ENCODE assay signal across 8 mouse cellular contexts in genomic region chr3:108850506-108850905, GRCm38 (mm10). TPM values are rescaled to one million over a fixed set of nuclear protein-coding genes. Genes with fewer than 3 reads are reported as not detected.
A peak's percentile ranks its signal among the peaks of the same experiment; 100 is the strongest.
DNase-seq lines count a peak whose midpoint lies in the region; ATAC-seq and TF ChIP-seq lines count a peak whose summit lies in the region.

No protein-coding gene starts in this region.

- no peak overlapping the region for H3K9ac ChIP-seq in forebrain, postnatal 0 days
- H3K9ac ChIP-seq in forebrain, embryonic 12.5 days, result no peak overlapping the region
- no peak overlapping the region for H3K9ac ChIP-seq in neural tube, embryonic 13.5 days

- H3K4me1 ChIP-seq in forebrain, postnatal 0 days (ENCODE audit: insufficient read depth), result no peaks in the 10 kb centered on the region
- 0 out of 2 replicates have a peak, but pooled peaks cover 5% of the 10 kb centered on the region for H3K4me1 ChIP-seq in forebrain, embryonic 12.5 days
- peaks cover 14% of the 10 kb centered on the region for H3K4me1 ChIP-seq in neural tube, embryonic 13.5 days (replicated peaks)

- no peak overlapping the region for H3K27ac ChIP-seq in forebrain, postnatal 0 days (ENCODE audit: low read depth, low read length)
- H3K27ac ChIP-seq in forebrain, embryonic 12.5 days, result no peak overlapping the region
- 0 out of 2 replicates have a peak overlapping the region, but pooled peaks have one; percentile 33 for H3K27ac ChIP-seq in neural tube, embryonic 13.5 days (replicated peaks)

- H3K36me3 ChIP-seq in forebrain, postnatal 0 days (ENCODE audit: insufficient read depth), result no peaks in the 10 kb centered on the region
- H3K36me3 ChIP-seq in forebrain, embryonic 12.5 days (replicated peaks), result no peaks in the 10 kb centered on the region
- no peaks in the 10 kb centered on the region for H3K36me3 ChIP-seq in neural tube, embryonic 13.5 days

- peak; percentile 21 for DNase-seq in forebrain, postnatal 0 days
- DNase-seq in neural tube, embryonic 10.5 days (ENCODE audit: extremely low spot score, low spot score), result no peak
- peak; percentile 71 for DNase-seq in brain, adult 2 months (ENCODE audit: low read depth, low spot score)
- no peak for DNase-seq in spleen, adult 18-20 months
- DNase-seq in embryo, embryonic 11 days, result no peak

- H3K9me3 ChIP-seq in forebrain, postnatal 0 days (ENCODE audit: low read length), result no peaks in the 10 kb centered on the region
- H3K9me3 ChIP-seq in forebrain, embryonic 12.5 days, result no peaks in the 10 kb centered on the region
- H3K9me3 ChIP-seq in neural tube, embryonic 13.5 days, result no peaks in the 10 kb centered on the region

- H3K4me3 ChIP-seq in forebrain, postnatal 0 days (ENCODE audit: low read depth, low read length), result no peak overlapping the region
- no peak overlapping the region for H3K4me3 ChIP-seq in forebrain, embryonic 12.5 days (replicated peaks)
- no peak overlapping the region for H3K4me3 ChIP-seq in neural tube, embryonic 13.5 days

- H3K4me2 ChIP-seq in forebrain, postnatal 0 days (ENCODE audit: low read depth), result no peak overlapping the region
- no peak overlapping the region for H3K4me2 ChIP-seq in forebrain, embryonic 12.5 days
- no peak overlapping the region for H3K4me2 ChIP-seq in neural tube, embryonic 13.5 days

- no peak for ATAC-seq in forebrain, postnatal 0 days
- no peak for ATAC-seq in forebrain, embryonic 12.5 days (ENCODE audit: low FRiP score)
- ATAC-seq in neural tube, embryonic 13.5 days (ENCODE audit: low read depth), result 0 out of 2 replicates have a peak, but pooled peaks have one; percentile 74
- peak; percentile 36; the same call in 1 of the 2 replicates for ATAC-seq in neutrophil, adult 5-6 weeks (ENCODE audit: extremely low read depth, insufficient number of reproducible peaks, low FRiP score, poor library complexity, severe bottlenecking)

- H3K27me3 ChIP-seq in forebrain, postnatal 0 days (ENCODE audit: insufficient read depth, low read length), result no peaks in the 10 kb centered on the region
- H3K27me3 ChIP-seq in forebrain, embryonic 12.5 days, result 0 out of 2 replicates have a peak, but pooled peaks cover 2% of the 10 kb centered on the region
- no peaks in the 10 kb centered on the region for H3K27me3 ChIP-seq in neural tube, embryonic 13.5 days

- WGBS in forebrain, postnatal 0 days, result 38% methylated on average over 3 of the region's 3 CpGs
- WGBS in forebrain, embryonic 12.5 days, result 71% methylated on average over 3 of the region's 3 CpGs
- WGBS in neural tube, embryonic 13.5 days, result 48% methylated on average over 3 of the region's 3 CpGs

- no peak for TF ChIP-seq CTCF in forebrain, postnatal 0 days (IDR thresholded peaks at IDR 0.05; ENCODE audit: low read depth)

RNA-seq across cellular contexts. Expression of gene Stxbp3, which starts 10.2 kb away (rescaled TPM):
- total RNA-seq in forebrain, postnatal 0 days (2014; rRNA removed), result 9.5 and 9.7 TPM in 2 replicates
- polyA plus RNA-seq in forebrain, postnatal 0 days (2015; fragmentation: Nextera tagmentation; extraction: Ambion mirVana), result 8.2 and 11.2 TPM in 2 replicates
- polyA plus RNA-seq in forebrain, embryonic 12.5 days (2016; fragmentation: Nextera tagmentation; extraction: Ambion mirVana), result 21.3 and 23.1 TPM in 2 replicates
- polyA plus RNA-seq in neural tube, embryonic 13.5 days (2015; fragmentation: Nextera tagmentation; extraction: Ambion mirVana), result 15.9 and 19.2 TPM in 2 replicates
- 108 and 112 TPM in 2 replicates for total RNA-seq in neutrophil, adult 5-6 weeks (2017)

RNA-seq across cellular contexts. Expression of gene Fndc7, which starts 39.3 kb away (rescaled TPM):
- total RNA-seq in forebrain, postnatal 0 days (2014; rRNA removed), result 0.24 TPM in 1 of 2 replicates, not detected in the other
- polyA plus RNA-seq in forebrain, postnatal 0 days (2015; fragmentation: Nextera tagmentation; extraction: Ambion mirVana), result not detected in 2 replicates
- polyA plus RNA-seq in forebrain, embryonic 12.5 days (2016; fragmentation: Nextera tagmentation; extraction: Ambion mirVana), result 0.22 TPM in 1 of 2 replicates, not detected in the other
- 0.28 TPM in 1 of 2 replicates, not detected in the other for polyA plus RNA-seq in neural tube, embryonic 13.5 days (2015; fragmentation: Nextera tagmentation; extraction: Ambion mirVana)
- total RNA-seq in neutrophil, adult 5-6 weeks (2017), result 0.47 and 0.74 TPM in 2 replicates

Comparison
In these comparisons a context has a peak if more than half of its experiments do, and no peak if none do; other contexts are left out.
1. ATAC-seq: peak in neural tube, embryonic 13.5 days (single experiment) and neutrophil, adult 5-6 weeks (single experiment); none in forebrain, postnatal 0 days (single experiment) and forebrain, embryonic 12.5 days (single experiment).
2. DNase-seq: peak in forebrain, postnatal 0 days (single experiment) and brain, adult 2 months (single experiment); none in neural tube, embryonic 10.5 days (single experiment), spleen, adult 18-20 months (0 of 2) and embryo, embryonic 11 days (single experiment).